Mouse (Mus musculus): ENCODE measurements around the gene Surf4. TPM values are rescaled to one million over a fixed set of nuclear protein-coding genes. Genes with fewer than 3 reads are reported as not detected.

Surf4 gene
- polyA plus RNA-seq, 1 experiment, result 644 TPM

- Histone ChIP-seq H3K4me1 (ENCODE audit: control insufficient read depth, insufficient read depth, insufficient read length, low read length) (peaks cover 2% of the 10 kb centered on the region; the same call in 1 of the 2 replicates), H3K27me3 (ENCODE audit: control insufficient read depth, insufficient read depth, low read length) (no peaks in the 10 kb centered on the region), H3K36me3 (ENCODE audit: control insufficient read depth, insufficient read depth, low read length) (peaks cover 20% of the 10 kb centered on the region), H3K27ac (ENCODE audit: insufficient read depth, low read depth, low read length) (peak within 1 kb of the TSS; percentile 92), H3K4me3 (ENCODE audit: low read depth, low read length) (peak within 1 kb of the TSS; percentile 90)
- TF ChIP-seq CTCF (IDR thresholded peaks at IDR 0.05; ENCODE audit: extremely low read depth, insufficient read length, insufficient replicate concordance, low read depth, low read length) (peak; percentile 28; the same call in 1 of the 2 replicates), POLR2A (IDR thresholded peaks at IDR 0.05; ENCODE audit: low read depth, low read length) (peak; percentile 45)
- WGBS, result under 1% methylated on average over 50 of the region's 50 CpGs
Measured at GRCm38 (mm10) chr2:26963923-26964723, 30.4 kb upstream of the Surf4 start, which contains the start of gene Rexo4. Rexo4 (minus strand) TSS chr2:26964386.

- H3K27me3 ChIP-seq (ENCODE audit: control insufficient read depth, insufficient read depth, low read length), result no peaks in the 10 kb centered on the region
- H3K27ac ChIP-seq (ENCODE audit: insufficient read depth, low read depth, low read length), result no peak overlapping the region
- H3K4me1 ChIP-seq (ENCODE audit: control insufficient read depth, insufficient read depth, insufficient read length, low read length), result peaks cover 14% of the 10 kb centered on the region; the same call in 1 of the 2 replicates
- H3K36me3 ChIP-seq (ENCODE audit: control insufficient read depth, insufficient read depth, low read length), result peaks cover 45% of the 10 kb centered on the region
- WGBS, result 67% methylated on average over 4 of the region's 4 CpGs
- TF ChIP-seq POLR2A (IDR thresholded peaks at IDR 0.05; ENCODE audit: low read depth, low read length) (no peak), CTCF (IDR thresholded peaks at IDR 0.05; ENCODE audit: extremely low read depth, insufficient read length, insufficient replicate concordance, low read depth, low read length) (peak; percentile 38; the same call in 1 of the 2 replicates)
- H3K4me3 ChIP-seq (ENCODE audit: low read depth, low read length), result no peak overlapping the region
Measured at GRCm38 (mm10) chr2:26960756-26961155, 27.0 kb upstream of the Surf4 start.

- Histone ChIP-seq H3K4me1 (ENCODE audit: control insufficient read depth, insufficient read depth, insufficient read length, low read length) (peaks cover 15% of the 10 kb centered on the region; the same call in 1 of the 2 replicates), H3K27me3 (ENCODE audit: control insufficient read depth, insufficient read depth, low read length) (no peaks in the 10 kb centered on the region), H3K36me3 (ENCODE audit: control insufficient read depth, insufficient read depth, low read length) (peaks cover 76% of the 10 kb centered on the region), H3K27ac (ENCODE audit: insufficient read depth, low read depth, low read length) (peak overlapping the region; percentile 95), H3K4me3 (ENCODE audit: low read depth, low read length) (no peak overlapping the region)
- WGBS, result 14% methylated on average over 2 of the region's 2 CpGs
- no peak for TF ChIP-seq POLR2A (IDR thresholded peaks at IDR 0.05; ENCODE audit: low read depth, low read length)
- TF ChIP-seq CTCF (IDR thresholded peaks at IDR 0.05; ENCODE audit: extremely low read depth, insufficient read length, insufficient replicate concordance, low read depth, low read length), result no peak
Measured at GRCm38 (mm10) chr2:26957488-26957859, 23.7 kb upstream of the Surf4 start.

GRCm38 (mm10) chr2:26956811-26957487, 23.2 kb upstream of the Surf4 start:
- Histone ChIP-seq H3K36me3 (ENCODE audit: control insufficient read depth, insufficient read depth, low read length) (peaks cover 75% of the 10 kb centered on the region), H3K27me3 (ENCODE audit: control insufficient read depth, insufficient read depth, low read length) (no peaks in the 10 kb centered on the region), H3K4me1 (ENCODE audit: control insufficient read depth, insufficient read depth, insufficient read length, low read length) (peaks cover 15% of the 10 kb centered on the region; the same call in 1 of the 2 replicates), H3K27ac (ENCODE audit: insufficient read depth, low read depth, low read length) (peak overlapping the region; percentile 95), H3K4me3 (ENCODE audit: low read depth, low read length) (no peak overlapping the region)
- WGBS, result 41% methylated on average over 12 of the region's 12 CpGs
- TF ChIP-seq POLR2A (IDR thresholded peaks at IDR 0.05; ENCODE audit: low read depth, low read length), result no peak
- peak; percentile 1; the same call in 1 of the 2 replicates for TF ChIP-seq CTCF (IDR thresholded peaks at IDR 0.05; ENCODE audit: extremely low read depth, insufficient read length, insufficient replicate concordance, low read depth, low read length)

GRCm38 (mm10) chr2:26954735-26955395, 21.1 kb upstream of the Surf4 start:
- peaks cover 74% of the 10 kb centered on the region for H3K36me3 ChIP-seq (ENCODE audit: control insufficient read depth, insufficient read depth, low read length)
- H3K4me3 ChIP-seq (ENCODE audit: low read depth, low read length), result no peak overlapping the region
- no peak overlapping the region for H3K27ac ChIP-seq (ENCODE audit: insufficient read depth, low read depth, low read length)
- WGBS, result 68% methylated on average over 2 of the region's 2 CpGs
- peaks cover 15% of the 10 kb centered on the region; the same call in 1 of the 2 replicates for H3K4me1 ChIP-seq (ENCODE audit: control insufficient read depth, insufficient read depth, insufficient read length, low read length)
- TF ChIP-seq POLR2A (IDR thresholded peaks at IDR 0.05; ENCODE audit: low read depth, low read length) (no peak), CTCF (IDR thresholded peaks at IDR 0.05; ENCODE audit: extremely low read depth, insufficient read length, insufficient replicate concordance, low read depth, low read length) (no peak)
- no peaks in the 10 kb centered on the region for H3K27me3 ChIP-seq (ENCODE audit: control insufficient read depth, insufficient read depth, low read length)

GRCm38 (mm10) chr2:26952866-26953265, 19.1 kb upstream of the Surf4 start:
- TF ChIP-seq CTCF (IDR thresholded peaks at IDR 0.05; ENCODE audit: extremely low read depth, insufficient read length, insufficient replicate concordance, low read depth, low read length) (no peak), POLR2A (IDR thresholded peaks at IDR 0.05; ENCODE audit: low read depth, low read length) (no peak)
- Histone ChIP-seq H3K27me3 (ENCODE audit: control insufficient read depth, insufficient read depth, low read length) (no peaks in the 10 kb centered on the region), H3K4me1 (ENCODE audit: control insufficient read depth, insufficient read depth, insufficient read length, low read length) (peaks cover 12% of the 10 kb centered on the region; the same call in 1 of the 2 replicates), H3K4me3 (ENCODE audit: low read depth, low read length) (no peak overlapping the region), H3K27ac (ENCODE audit: insufficient read depth, low read depth, low read length) (no peak overlapping the region), H3K36me3 (ENCODE audit: control insufficient read depth, insufficient read depth, low read length) (peaks cover 66% of the 10 kb centered on the region)
- 89% methylated on average over 8 of the region's 8 CpGs for WGBS
